In genomic region chr9:40423427-40423867, GRCm38 (mm10) we compare ENCODE assay signal across 11 mouse cellular contexts.
A peak's percentile ranks its signal among the peaks of the same experiment; 100 is the strongest.
DNase-seq lines count a peak whose midpoint lies in the region; ATAC-seq and TF ChIP-seq lines count a peak whose summit lies in the region.
"Had no signal": no experiment of that assay in that cellular context is flagged by ENCODE, and none has a peak within 500 bp of the region (broad histone marks: within the 10 kb centered on the region; RNA-seq: fewer than 3 reads in every experiment).

No protein-coding gene starts in this region.

- H3K9ac ChIP-seq in lung, embryonic 15.5 days = no peak overlapping the region
- H3K9ac ChIP-seq: hindbrain, embryonic 12.5 days; stomach, embryonic 15.5 days had no signal

- no peaks in the 10 kb centered on the region for H3K36me3 ChIP-seq in lung, embryonic 15.5 days
- H3K36me3 ChIP-seq in heart, embryonic 10.5 days = no peaks in the 10 kb centered on the region
- H3K36me3 ChIP-seq: G1E; hindbrain, embryonic 12.5 days; stomach, embryonic 15.5 days had no signal

- no peak overlapping the region for H3K4me2 ChIP-seq in lung, embryonic 15.5 days
- H3K4me2 ChIP-seq: hindbrain, embryonic 12.5 days; stomach, embryonic 15.5 days had no signal

- no peak for TF ChIP-seq POLR2A in bone marrow, adult 2 months (IDR thresholded peaks at IDR 0.05; ENCODE audit: borderline replicate concordance, control insufficient read depth, low read depth, low read length)

- no peak for DNase-seq in lung, adult 18-20 months
- DNase-seq in thymus, postnatal 4 days = peak; percentile 47
- no peak for DNase-seq in left cerebral cortex, postnatal 36 days (ENCODE audit: low spot score in 2 of 2)
- no peak for DNase-seq in heart, embryonic 10.5 days (ENCODE audit: low spot score)
- DNase-seq: lung, postnatal 10 days had no signal

- intact Hi-C loops in left cerebral cortex, postnatal 36 days (cut with DNase I) = no loop called here

- 76% methylated on average over 6 of the region's 6 CpGs for WGBS in lung, embryonic 15.5 days
- 17% methylated on average over 6 of the region's 6 CpGs for WGBS in bone marrow, adult 2 months
- WGBS in heart, embryonic 10.5 days = 76% methylated on average over 6 of the region's 6 CpGs

- H3K27me3 ChIP-seq in lung, embryonic 15.5 days = no peaks in the 10 kb centered on the region
- no peaks in the 10 kb centered on the region for H3K27me3 ChIP-seq in heart, embryonic 10.5 days (ENCODE audit: insufficient read depth, poor library complexity, severe bottlenecking)
- H3K27me3 ChIP-seq: hindbrain, embryonic 12.5 days; stomach, embryonic 15.5 days had no signal

- TF ChIP-seq CTCF in bone marrow, adult 2 months (IDR thresholded peaks at IDR 0.05; ENCODE audit: control insufficient read depth, insufficient read depth, low read length) = no peak

- ATAC-seq in lung, embryonic 15.5 days (ENCODE audit: borderline replicate concordance, extremely low read depth, low FRiP score, low TSS enrichment) = no peak
- peak; percentile 91 for ATAC-seq in neutrophil, adult 5-6 weeks (ENCODE audit: extremely low read depth, insufficient number of reproducible peaks, low FRiP score, poor library complexity, severe bottlenecking)

- H3K4me1 ChIP-seq in lung, embryonic 15.5 days = peaks cover 4% of the 10 kb centered on the region; the same call in 1 of the 2 replicates
- peaks cover 1% of the 10 kb centered on the region; the same call in 1 of the 2 replicates for H3K4me1 ChIP-seq in bone marrow, adult 2 months (ENCODE audit: control insufficient read depth, insufficient read depth, low read length)
- H3K4me1 ChIP-seq in heart, embryonic 10.5 days = peaks cover 31% of the 10 kb centered on the region
- H3K4me1 ChIP-seq: hindbrain, embryonic 12.5 days; stomach, embryonic 15.5 days had no signal

- no peaks in the 10 kb centered on the region for H3K9me3 ChIP-seq in lung, embryonic 15.5 days
- H3K9me3 ChIP-seq in heart, embryonic 10.5 days = no peaks in the 10 kb centered on the region
- H3K9me3 ChIP-seq: hindbrain, embryonic 12.5 days; stomach, embryonic 15.5 days had no signal

- peak overlapping the region; percentile 88 for H3K27ac ChIP-seq in lung, embryonic 15.5 days
- H3K27ac ChIP-seq in bone marrow, adult 2 months (ENCODE audit: control insufficient read depth, insufficient read depth, low read depth, low read length, poor library complexity) = peak overlapping the region; percentile 17; the same call in 1 of the 2 replicates
- H3K27ac ChIP-seq in heart, embryonic 10.5 days = no peak overlapping the region
- H3K27ac ChIP-seq: hindbrain, embryonic 12.5 days; stomach, embryonic 15.5 days had no signal

- H3K4me3 ChIP-seq in lung, embryonic 15.5 days = no peak overlapping the region
- H3K4me3 ChIP-seq in bone marrow, adult 2 months (replicated peaks; ENCODE audit: control insufficient read depth, low read depth, low read length) = no peak overlapping the region
- H3K4me3 ChIP-seq in heart, embryonic 10.5 days = no peak overlapping the region
- H3K4me3 ChIP-seq: hindbrain, embryonic 12.5 days; stomach, embryonic 15.5 days had no signal
